Mouse (Mus musculus) brain, adult 2 months (tissue): ENCODE measurements at regions not wholly inside any gene's neighbourhood (a gene's known extent, or its start where the extent isn't known, plus 50 kb on each side); places are given as distances from the start of the nearest gene placed in this dataset.

Experiments used
- DNase-seq: peaks from one replicate; pipeline ENCODE4 v3.0.0; 2011; ENCODE audit warnings: low read depth, low spot score

DNA sequence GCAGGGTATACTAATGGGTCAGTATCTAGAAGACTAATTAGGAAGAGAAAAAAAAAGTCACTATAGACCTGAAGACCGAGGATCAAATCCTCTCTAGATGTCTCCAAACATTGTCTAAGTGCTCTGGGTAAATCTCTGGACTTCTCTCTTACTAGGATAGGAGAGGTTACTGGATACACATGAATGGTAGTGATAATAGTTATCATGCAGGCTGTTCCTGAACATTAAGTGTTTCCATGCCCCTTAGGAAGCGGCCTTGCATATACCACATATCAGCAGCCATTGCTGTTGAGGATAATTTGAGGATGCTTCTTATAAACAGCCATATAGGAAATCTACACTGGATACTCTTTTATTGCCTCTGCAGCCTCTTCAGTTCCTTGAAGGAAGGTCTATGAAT is 274.2 kb upstream of the Ppargc1a start:
- DNase-seq, result no peak

DNA sequence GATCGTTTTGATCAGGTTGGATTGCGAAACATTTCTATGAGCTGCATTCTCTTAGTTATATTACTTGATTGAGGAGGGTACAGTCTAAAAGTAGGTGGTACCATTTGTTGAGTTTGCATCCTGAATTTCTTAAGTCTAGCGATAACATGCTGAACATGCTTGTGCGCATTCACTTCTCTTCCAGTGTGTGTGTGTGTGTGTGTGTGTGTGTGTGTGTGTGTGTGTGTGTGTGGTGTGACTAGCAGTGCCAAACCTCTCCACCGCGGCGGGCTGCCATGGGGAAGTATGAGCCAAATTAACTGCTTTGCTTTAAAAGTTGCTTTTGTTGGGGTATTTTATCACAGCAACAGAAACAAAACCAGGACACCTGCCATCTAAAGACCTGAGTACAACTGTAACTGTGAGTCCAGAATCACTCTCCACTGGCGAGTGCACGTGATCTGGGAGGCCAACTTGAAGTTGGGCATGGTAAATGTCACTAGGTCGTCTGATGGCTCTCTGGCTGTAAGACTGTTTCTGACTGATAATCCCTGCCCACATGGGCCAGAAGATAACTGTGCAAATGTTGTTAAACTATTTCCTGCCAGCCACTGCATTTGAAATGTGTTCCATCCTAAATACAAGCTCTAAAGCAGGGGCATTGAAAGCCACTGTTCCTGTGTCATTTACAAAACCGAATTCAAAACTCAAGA is 273.3 kb upstream of the Ppargc1a start:
- no peak for DNase-seq

DNA sequence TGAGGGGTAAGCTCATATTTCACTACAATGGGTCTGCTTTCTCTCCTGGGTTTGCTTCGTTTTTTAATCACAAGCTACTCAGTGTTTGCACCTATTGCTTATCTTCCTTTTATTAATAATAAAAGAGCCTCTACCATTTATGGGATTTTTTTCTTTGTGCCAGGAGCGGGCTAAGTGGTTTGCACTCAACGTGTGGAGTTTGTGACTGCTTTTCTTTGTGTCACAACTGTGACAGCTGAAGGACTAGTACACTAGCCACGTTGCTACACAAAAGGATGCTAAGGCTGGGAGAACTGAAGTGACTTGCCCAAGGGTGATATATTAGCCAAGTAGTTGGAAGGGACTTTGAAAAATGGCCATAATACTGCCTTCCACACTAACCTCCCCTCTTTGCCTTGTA is 271.8 kb upstream of the Ppargc1a start:
- DNase-seq, result no peak

DNA sequence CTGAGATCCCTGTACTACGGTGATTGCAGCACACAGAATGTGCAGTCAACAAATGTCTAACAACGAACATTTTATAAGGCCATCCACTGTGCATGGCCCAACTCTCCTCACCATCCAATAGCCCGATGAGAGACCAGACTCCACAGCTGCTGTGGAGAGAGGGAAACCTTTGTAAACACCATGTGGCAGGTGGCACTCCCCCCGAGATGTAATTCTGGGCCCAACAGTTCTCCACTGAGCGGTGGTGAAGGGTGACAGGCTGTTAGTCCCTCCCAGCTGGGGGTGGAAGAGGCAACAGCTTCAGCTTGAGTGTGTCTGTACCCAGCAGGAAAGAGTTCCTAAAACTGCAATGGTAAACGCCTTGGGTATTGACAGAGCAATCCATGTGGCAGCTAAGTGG is 263.0 kb upstream of the Ppargc1a start:
- peak; percentile 58 for DNase-seq

DNA sequence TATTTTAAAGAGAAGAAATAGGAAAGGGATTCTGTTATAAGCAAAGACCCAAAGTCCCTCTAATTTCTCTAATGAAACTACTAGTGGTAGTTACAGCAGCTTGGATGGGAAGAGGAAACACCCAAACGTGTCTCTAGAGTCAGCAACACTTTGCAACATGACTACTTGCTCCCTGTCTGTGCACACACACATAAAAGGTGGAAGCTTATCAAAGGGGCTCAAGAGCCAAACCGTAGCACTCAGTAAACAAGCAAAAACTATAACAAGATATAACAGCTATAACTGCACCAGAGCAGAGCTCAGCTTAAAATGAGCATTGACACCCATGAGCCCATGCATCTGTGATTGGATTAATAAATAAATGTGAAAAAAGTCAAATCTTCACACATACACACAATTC is 262.5 kb upstream of the Ppargc1a start:
- DNase-seq, result no peak

DNA sequence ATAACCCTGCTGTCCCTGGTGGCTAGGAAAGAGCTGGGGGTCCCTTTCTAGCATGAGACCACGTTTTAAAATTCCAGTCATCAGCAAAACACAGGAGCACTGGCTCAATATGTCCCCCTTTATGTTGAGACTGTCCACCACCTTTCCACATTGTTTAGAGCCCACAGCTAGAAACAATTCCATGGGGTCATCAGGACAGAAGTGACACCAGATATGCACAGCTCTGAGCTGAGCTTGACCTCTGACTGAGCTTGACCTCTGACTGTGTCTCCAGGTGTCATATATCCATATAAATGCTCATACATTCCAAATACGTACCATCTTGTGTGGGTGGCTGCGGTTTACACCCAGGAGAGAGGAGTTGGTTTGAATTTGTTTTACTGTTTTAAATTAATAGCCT is 262.1 kb upstream of the Ppargc1a start:
- DNase-seq, result no peak

DNA sequence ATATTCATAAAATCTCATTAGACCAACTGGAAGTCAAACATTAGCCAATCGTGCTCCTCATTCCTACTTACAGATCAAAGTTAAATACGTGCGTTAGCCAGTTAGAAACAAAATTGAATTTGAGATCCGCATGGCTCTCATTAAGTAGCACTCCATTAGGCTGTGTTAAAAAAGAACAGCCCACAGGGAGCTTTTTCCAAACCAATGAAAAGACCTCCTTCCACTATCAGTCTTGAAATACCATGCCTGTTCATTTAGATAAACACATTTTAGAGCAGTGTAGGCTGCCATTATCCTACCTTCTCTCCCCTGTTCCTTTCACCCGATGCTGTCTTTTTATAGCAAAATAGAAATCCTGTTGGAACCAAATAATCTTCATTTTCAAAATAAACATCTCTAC is 261.5 kb upstream of the Ppargc1a start:
- DNase-seq, result no peak

DNA sequence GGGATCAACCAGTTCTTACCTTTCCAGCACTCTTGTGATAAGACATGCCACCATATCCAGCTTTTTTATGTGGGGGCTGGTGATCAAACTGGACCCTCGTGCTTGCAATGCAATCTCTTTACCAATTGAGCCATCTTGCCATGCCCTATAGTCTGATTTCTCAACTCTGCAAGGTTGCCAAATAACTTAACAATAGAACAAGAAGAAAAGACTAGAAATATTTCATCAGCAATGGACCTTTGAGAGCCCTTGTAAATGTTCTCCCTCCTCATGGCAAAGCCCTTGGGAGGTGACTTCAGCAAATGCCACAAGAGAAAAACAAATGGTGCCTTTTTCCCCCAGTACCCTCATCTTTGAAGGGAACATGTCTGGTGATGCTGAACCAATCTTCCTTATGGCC is 258.7 kb upstream of the Ppargc1a start:
- DNase-seq, result no peak

DNA sequence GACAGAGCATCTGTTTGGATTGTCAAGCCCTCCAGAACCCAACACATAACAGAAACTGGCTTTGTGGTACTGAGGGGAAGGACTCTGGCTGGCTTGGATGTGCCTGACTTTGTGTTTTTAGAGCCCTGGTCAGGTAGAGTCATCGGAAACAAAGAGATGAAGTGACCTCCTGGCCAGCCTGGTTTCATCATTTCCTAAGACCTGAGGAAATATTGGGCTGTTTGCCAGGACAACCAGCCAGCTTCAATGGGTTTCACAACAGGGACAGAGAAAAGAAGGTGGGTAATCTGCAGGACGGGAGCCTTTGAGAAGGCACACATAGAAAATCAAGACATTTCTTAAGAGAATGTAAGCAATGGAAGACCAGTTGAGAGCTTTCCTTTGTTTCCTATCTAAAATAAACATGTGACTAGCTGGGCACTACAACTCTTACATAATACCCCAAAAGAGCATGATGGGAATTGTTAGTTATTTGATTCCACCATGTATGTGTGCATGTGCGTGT is 258.1 kb upstream of the Ppargc1a start:
- no peak for DNase-seq

DNA sequence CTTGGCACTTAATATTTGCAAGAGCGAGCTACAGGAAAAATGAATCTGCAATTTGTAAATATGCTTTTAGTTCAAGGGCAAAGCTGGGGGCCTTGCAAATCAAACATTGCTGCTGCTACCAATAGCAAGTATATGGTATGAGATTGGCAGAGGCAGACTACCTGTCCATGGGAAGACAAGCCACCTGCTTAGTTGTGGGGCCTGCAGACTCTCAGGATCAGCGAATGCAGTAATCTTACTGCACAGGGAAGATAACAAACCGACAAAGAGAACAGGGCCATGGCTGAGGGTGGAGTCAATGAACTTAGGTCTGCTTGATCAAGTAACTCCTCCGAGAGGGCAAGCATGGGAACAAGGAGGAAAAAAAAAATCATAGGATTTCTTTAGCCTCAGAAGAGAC is 257.2 kb upstream of the Ppargc1a start:
- DNase-seq, result no peak

DNA sequence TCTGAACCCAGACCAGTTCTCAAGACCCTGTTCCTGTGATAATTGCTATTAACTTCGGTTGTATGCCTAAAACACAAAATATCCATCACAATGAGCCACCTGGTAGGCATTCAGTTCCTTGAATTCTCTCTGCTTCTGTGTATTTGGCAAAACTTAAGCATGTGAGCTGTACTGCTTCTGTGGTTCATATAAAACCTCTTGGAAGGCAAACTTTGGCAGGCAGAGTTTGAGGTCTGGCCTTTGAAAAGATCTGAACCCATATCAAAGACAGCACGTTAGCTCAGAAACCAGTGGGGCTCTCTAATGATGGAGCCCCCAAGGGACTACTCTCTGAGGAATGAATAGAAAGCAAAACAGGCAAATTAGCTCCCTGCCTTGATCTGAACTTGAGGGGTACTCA is 256.1 kb upstream of the Ppargc1a start:
- no peak for DNase-seq

DNA sequence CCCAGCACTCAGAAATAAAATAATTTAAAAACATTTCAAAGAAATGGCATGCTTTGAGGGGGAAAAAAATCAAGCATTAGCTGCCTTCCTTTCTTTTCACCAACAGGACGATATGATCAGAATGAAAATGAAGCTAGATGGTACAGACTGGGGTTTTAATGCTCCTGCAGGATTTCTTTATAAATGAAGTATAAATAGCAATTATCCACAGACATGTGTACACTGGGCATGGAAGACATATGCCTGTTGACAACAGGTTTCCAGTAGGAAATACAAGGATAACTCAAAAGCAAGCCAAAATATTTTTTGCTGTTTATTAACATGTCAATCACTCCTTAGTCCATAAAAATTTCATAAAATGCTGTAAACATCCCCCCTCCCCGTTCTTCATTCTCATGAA is 248.7 kb upstream of the Ppargc1a start:
- DNase-seq, result no peak

DNA sequence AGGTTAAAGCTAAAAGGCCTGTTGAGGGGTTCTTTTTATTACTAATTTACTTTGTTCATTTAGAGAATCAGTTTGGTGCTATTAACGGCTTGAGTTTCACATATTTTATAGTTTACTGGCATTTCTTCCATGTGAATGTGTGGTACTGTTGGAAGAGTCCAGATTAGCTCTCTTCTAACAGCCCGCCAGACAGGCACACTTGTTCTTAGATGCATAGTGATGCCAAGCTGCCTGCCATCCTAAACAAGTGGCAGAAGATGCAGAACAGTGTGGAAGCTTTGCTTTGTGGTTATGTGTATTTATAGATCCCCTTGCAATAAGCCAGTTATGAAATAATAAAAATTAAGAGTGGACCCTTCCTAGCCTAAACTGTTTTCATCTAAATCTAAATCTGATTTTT is 244.2 kb upstream of the Ppargc1a start:
- DNase-seq, result peak; percentile 21

DNA sequence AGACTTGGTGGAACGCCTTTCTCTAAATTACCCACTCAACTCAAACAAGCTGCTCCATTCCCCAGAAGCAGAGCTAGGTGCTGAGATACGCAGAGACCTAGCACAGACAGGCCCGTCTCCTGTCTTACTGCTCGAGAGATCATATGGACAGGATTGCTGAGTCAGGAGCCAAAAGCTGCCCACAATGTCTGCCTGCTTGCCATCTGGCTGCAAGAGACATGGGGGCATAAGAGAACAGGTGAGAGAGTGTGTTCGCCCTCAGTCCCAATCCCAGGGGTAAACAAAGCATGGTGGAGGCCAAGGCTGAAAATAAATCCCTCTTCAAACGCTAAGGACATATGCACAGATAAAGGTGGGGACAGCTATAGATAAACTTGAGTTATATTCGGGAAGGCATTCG is 234.0 kb upstream of the Ppargc1a start:
- peak; percentile 82 for DNase-seq

DNA sequence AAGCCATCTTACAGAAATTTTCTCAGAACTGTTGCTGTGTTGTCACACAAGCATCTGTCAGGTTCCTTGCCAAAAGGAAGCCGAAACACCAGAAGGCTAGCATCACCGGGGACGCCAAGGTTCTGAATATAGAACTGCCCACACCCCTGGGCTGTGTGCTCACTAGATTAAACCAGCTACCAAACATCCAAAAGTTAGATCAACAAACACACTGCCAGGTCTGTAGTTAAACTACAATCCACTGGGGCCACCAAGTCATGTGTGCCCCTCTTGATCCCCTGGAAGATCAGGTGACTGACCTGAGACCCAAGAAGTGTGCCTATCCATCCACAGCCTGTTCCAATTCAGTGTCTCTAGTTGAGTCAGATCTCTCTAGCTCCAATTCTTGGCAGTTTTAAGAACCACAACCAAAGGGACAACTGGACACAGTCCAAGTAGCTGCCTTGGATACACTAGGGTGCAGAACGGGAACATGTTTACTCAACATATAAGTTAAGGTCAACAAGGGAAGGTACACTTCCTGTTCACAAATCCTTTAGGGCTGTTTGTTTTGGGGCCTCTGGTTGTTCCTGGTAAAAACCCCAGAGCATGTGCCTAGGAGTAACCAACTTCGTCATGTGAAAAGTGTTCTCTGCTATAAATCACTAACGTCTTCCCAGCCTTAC is 232.0 kb upstream of the Ppargc1a start:
- DNase-seq, result peak; percentile 79

DNA sequence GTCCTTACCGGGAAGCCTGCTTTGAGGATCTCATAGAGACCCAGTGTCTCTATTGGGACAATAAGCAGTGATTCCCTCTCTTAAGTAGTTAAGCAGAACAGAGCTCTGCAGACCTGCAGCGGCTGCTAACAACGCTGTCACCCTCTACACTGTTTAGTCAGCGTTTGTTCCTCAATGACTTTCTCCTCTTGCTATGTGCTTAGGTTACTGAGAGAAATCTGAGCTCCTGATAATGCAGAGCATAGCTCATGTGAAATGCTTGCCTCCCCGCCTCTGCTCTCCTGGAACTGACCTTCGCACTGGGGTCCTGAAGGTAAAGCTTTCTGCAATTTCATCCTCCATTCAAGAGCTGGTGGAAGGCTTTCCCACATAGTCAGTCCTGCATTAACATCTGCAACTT is 226.6 kb upstream of the Ppargc1a start:
- no peak for DNase-seq

DNA sequence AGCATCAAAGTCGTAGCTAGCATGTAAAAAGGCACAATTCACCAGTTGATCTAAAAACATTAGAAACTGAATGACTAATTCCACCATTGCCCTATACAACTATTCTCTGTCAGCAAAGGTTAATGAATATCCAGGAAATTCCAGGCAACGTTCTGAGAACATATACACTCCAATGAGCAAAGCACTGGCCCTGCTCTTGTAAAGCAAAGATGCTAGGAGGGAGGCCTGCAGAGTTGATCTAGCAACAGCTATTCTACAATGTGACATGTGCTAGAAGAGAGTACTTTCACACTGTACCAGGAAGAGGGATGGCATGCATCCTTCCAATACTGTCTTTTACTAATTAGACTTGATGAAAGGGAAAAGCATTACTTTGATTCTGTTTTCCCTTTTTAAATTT is 225.4 kb upstream of the Ppargc1a start:
- DNase-seq, result no peak

DNA sequence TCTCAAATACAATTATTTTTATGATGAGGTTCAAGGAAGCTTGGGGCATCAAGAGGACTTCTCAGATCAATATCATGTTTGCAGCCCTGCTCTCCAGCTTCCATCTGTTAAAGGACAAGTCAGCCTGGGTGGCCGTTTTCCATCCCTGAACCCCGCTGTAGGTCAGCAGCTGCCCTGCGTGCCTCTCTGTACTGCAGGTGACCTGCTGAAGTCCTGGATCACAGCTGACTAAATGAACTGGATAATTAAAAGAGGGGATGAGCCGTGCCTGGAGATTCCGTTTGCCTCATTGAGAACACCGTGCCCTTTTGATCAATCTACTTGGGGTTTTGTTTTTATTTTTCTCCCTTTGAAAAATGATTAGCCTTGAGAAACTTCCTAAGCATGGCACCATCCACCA is 221.2 kb upstream of the Ppargc1a start:
- no peak for DNase-seq

DNA sequence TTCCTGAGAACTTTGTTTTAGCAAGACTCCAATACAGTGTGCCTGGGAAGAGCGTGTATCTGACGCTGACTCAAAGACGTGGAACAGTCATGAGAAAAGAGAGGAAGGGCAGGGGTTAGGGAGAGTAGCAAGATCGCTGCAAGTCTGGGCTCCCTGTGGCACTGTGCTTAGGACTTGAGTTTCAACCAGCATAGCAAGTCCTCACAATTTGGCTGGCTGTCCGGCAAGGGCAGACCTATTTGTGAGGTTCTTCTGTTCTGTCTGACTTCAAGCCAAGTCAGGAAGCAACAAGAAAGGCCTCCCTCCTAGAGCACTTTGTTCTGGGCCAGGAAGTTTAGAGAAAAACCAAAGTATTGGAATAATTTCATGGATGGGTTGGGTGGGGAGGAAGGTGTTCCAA is 216.0 kb upstream of the Ppargc1a start:
- peak; percentile 56 for DNase-seq

DNA sequence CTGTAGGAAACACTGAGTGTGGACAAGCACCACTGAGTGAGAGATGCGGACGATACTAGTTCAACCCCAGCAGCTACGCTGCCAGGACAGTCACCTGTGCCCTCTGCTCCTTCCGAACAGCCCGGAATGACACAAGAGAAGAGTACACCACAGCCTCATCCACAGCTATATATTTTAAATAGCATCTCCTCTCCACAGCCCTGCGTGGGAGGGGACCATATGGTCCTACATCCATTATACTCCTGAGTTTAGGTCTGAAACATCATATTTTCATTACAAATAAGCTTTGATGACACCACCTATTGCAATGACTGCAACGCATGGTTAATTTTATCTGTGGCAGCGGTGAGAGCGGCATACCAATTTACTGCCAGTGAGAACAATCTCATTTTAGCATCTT is 215.6 kb upstream of the Ppargc1a start:
- DNase-seq, result no peak

DNA sequence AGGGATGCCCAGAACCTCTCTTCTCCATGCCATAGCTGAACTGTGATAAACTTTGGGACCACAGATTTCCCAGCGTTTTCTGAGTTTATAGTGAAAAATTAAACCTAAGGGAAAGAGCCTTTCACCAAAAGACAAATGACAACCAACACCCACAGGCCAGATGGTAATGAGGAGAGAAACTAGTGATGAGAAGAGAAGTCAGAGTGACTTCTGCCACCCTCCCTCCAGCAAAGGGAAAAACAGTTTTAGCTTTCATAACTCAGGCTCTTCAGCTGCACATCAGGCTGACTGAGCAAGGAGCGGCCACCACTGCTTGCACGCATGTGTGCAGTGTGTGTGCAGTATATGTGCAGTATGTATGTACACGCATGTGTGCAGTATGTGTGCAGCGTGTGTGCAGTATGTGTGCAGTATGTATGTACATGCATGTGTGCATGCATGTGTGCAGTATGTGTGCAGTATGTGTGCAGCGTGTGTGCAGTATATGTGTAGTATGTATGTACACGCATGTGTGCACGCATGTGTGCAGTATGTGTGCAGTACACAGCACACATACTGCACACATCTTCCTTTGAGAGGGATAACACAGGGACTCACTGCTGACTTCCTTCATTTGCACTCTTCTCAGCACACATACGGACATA is 208.1 kb upstream of the Ppargc1a start:
- peak; percentile 61 for DNase-seq

DNA sequence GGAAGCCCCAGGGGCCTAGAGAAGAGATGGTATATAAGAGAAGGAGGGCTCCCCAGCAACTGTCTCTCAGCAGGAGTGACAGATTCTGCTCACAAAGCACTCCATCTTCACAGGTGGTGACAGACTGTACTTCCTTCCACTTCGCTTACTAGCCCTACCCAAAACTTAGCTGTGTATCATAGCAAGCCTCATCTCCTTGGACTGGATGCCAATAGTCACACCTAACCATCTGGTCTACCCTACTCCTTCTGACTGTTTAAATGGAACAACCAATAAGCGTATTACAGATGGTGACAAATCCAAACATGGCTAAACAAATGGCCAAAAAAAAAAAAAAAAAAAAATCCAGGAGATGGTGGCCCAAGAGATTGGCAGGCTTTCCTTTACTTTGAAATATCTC is 204.1 kb upstream of the Ppargc1a start:
- peak; percentile 84 for DNase-seq

DNA sequence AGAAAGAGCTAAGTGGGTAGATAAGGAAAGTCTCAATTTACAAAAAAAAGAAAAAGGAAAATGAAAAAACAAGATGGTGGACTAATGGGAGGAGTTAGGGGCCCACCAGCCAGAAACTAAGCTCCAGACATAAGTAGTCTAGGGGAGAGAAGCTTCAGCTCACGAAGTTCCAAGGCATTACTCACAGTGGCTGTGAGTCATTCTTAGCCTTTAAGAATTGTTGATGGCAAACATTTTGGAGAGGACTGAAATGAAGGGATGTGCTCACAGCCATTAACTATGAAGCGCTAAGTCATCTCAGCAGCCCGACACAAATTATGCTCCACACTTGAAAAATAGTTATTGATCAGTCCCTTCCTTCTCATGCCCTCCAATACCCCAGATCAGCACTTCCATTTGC is 198.6 kb upstream of the Ppargc1a start:
- peak; percentile 82 for DNase-seq
